Mouse (Mus musculus) frontal cortex, adult 2 months (tissue): ENCODE results near the gene Zfp212. TPM values are rescaled to one million over a fixed set of nuclear protein-coding genes. Genes with fewer than 3 reads are reported as not detected.

ENCODE experiments used
- DNase-seq, 2 experiments: peaks; one replicate each; pipeline ENCODE4 v3.0.0; 2022; ENCODE audit warnings: low spot score in 1 of 2; ENCODE audit errors: extremely low spot score in 1 of 2
- polyA plus RNA-seq: library from polyadenylated mRNA; depleted of rRNA; stranded (reverse); fragments of >200 nt; gene quantifications from 2 replicates; pipeline ENCODE4 v1.2.3, GENCODE M21; 2012; rRNA removed

The Zfp212 gene
- polyA plus RNA-seq = 10.5 and 12.9 TPM in 2 replicates

GRCm38 (mm10) chr6:47920447-47921340 is at the start of gene Zfp212:
TSS of gene Zfp212 (plus strand) at chr6:47920476.
- DNase-seq = peak; percentile 74 to 90

- no peak for DNase-seq
Measured at GRCm38 (mm10) chr6:47872266-47872665, 48.0 kb upstream of the Zfp212 start.

DNA sequence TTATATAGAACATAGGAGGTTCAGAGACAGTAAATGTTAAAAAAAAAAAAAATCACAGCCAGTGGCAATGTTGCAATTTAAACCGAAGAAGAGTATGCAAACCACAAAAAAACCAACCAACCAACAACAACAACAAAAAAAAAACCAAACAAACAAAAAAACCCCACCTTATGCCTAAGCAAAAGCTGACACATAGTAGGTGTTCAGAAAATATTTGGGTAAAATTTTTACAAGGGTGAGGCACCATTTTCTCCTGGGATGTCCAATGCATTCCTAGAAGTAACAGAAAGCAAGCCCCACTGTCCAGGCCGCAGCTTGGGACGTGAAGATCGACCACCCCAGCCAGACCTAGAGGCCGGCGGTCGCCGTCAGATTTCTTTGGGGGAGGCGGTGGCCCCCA is 43.2 kb upstream of the Zfp212 start, which contains the start of gene Zfp282:
Gene Zfp282 (plus strand): TSS at position 147 of the 400 bp plus-strand sequence.
- no peak for DNase-seq

- DNase-seq = peak; percentile 82 to 90
Measured at GRCm38 (mm10) chr6:47877461-47878132, 42.7 kb upstream of the Zfp212 start.

DNA sequence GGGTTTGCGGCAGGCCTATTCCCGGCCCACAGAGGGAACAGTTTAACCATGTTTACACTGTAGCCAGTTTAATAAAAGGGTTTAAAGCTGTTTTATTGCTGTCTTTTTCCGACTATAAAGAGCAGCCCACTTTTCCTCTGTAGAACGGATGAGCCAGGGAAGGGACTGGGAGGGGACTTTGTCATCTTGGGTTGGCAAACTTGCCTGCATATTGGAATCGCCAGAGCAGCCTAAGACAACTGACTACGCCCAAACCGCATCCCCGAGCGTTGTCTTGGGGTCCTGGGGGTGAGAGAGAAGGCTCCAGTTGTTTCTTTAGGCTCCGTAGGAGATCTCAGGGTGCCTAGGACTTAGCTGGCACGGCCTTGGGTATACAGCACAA is 42.2 kb upstream of the Zfp212 start:
- peak in 1 of 2 experiments; percentile 30 for DNase-seq

GRCm38 (mm10) chr6:47878593-47878992 is 41.7 kb upstream of the Zfp212 start:
- no peak for DNase-seq

- no peak for DNase-seq
Measured at GRCm38 (mm10) chr6:47879049-47879716, 41.1 kb upstream of the Zfp212 start.

DNA sequence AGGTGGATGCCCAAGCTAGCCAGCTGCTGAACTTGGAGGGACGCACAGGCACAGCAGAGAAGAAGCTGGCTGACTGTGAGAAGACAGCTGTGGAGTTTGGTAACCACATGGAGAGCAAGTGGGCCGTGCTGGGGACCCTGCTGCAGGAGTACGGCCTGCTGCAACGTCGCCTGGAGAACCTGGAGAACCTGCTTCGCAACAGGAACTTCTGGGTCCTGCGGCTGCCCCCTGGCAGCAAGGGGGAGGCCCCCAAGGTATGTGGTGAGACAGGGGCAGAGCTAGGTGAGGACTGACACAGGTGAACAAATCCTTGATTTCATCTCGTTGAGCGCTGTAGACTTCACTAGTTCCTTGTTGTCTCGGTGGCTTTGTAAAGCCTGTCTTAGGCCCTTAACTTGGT is 40.1 kb upstream of the Zfp212 start:
- no peak for DNase-seq

- no peak for DNase-seq
Measured at GRCm38 (mm10) chr6:47888812-47889383, 31.4 kb upstream of the Zfp212 start.

GRCm38 (mm10) chr6:47899416-47899815 is 20.9 kb upstream of the Zfp212 start:
- no peak for DNase-seq

DNA sequence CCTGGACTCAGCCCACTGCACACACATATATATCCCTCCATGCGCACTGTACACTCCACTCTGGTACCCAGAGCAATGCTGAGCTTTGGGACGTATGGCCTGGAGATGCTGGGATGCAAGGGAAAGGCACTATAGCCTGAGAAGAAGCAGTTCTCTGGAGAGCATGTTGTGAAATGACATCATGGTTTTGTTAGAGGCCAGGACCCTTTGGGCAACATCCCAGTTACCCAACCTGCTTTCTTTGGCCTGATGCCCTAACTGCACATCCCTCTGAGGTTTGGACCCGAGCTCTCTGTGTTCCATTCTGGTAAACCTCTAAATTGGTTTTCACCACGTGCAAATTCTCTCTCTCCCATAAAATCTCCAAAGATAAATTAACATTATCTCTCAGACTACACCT is 16.7 kb upstream of the Zfp212 start:
- no peak for DNase-seq

GRCm38 (mm10) chr6:47904361-47904760 is 15.9 kb upstream of the Zfp212 start:
- DNase-seq = no peak

GRCm38 (mm10) chr6:47904917-47905695 is 15.2 kb upstream of the Zfp212 start:
- DNase-seq = no peak

GRCm38 (mm10) chr6:47906326-47906725 is 13.9 kb upstream of the Zfp212 start:
- DNase-seq = no peak

- DNase-seq = no peak
Measured at GRCm38 (mm10) chr6:47909007-47909406, 11.3 kb upstream of the Zfp212 start.

DNA sequence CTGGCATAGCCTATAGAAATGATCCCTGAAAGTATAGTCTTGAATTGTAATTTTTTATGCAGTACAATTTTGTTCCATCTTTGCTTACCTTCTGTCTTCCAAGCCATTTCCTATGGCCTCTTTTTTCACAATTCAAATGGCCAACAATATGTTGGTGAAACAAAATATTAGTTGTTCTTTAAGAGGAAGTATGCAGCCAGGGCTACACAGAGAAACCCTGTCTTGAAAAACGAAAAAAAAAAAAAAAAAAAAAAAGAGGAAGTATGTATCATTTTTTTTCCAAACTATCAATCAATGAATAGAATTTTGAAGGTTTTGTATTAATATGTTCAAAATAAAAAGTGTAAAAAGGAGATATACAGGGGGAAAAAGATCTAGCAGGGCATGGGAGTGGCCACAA is 8.6 kb upstream of the Zfp212 start:
- DNase-seq = no peak

DNA sequence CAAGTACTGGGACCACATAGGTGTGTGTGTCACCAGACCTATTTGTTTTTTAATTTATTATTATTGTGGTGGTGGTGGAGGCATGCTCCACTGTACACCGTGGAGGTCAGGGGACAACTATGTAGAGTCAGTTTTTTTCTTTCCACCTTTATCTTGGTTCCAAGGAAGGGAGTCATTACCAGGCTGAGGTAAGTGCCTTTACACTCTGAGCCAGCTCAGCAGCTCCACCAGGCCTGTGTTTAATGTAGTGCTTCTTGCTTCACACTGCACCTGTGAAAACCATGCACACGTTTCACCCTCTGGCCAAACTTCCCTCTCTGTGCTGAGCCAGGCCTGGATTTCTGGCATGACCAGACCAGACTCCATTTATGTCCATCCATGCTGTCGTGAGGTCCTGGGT is 7.3 kb upstream of the Zfp212 start:
- DNase-seq = no peak

DNA sequence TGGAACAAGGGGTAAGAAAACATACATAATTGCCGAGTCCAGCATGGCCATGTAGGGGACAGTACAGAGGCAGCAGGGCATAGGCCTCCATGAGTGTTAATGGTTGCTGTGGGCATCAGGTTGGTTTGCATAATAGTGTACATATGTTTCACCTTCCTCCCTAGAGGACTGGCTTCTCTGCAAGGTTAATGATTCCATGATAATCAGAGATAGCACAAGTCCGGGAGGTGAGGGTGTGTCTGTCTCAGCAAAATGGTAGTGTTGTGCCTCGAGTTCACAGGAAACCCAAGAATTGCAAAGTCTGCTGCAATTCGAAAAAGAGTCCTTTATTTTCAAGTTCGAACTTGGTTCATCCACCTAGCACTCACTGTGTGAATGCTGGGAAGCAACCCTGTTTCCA is 3.2 kb upstream of the Zfp212 start:
- DNase-seq = no peak

DNA sequence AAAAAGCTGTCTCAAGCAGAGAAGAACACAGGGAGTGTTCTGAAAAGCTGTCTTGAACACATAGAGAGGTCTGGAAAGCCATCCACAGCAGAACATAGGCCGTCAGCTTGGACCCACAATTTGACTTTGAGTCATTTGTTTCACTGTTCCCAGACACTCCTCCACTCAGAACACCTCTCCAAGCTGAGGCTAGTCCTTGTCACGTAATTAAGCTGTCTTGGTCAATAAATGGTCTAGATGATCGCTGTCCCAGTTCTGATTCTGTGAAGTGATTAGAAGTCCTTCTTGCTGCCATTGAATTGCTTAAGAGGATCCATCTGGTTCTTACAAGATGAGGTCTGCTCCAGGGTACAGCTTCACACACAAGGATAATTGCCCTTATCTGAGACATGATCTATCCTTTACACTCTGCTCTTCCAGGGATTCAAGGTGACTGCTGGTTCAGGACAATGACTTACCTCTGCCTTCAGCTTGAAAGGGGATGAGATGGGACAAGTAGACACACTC is 1.5 kb upstream of the Zfp212 start:
- no peak for DNase-seq
